ENCODE assay signal across 38 mouse cellular contexts in genomic region chr16:48867690-48868089, GRCm38 (mm10). TPM values are rescaled to one million over a fixed set of nuclear protein-coding genes. Genes with fewer than 3 reads are reported as not detected.
"Had no signal": no experiment of that assay in that cellular context is flagged by ENCODE, and none has a peak within 500 bp of the region (broad histone marks: within the 10 kb centered on the region; RNA-seq: fewer than 3 reads in every experiment).

No protein-coding gene starts in this region.

- H3K4me1 ChIP-seq: heart, embryonic 13.5 days; heart, embryonic 15.5 days; hindbrain, embryonic 10.5 days; hindbrain, embryonic 12.5 days; intestine, embryonic 15.5 days; limb, embryonic 10.5 days; limb, embryonic 12.5 days had no signal

- H3K4me3 ChIP-seq: gastrocnemius, adult 2 months; heart, adult 2 months; heart, embryonic 13.5 days; heart, embryonic 15.5 days; hindbrain, embryonic 10.5 days; hindbrain, embryonic 12.5 days; intestine, embryonic 15.5 days; layer of hippocampus, adult 2 months; limb, embryonic 10.5 days; limb, embryonic 12.5 days had no signal

- H3K4me2 ChIP-seq: heart, embryonic 11.5 days; heart, embryonic 13.5 days; heart, embryonic 15.5 days; hindbrain, embryonic 12.5 days; hindbrain, embryonic 14.5 days; intestine, embryonic 15.5 days; limb, embryonic 12.5 days had no signal

- ATAC-seq: forebrain, embryonic 16.5 days; hindbrain, embryonic 16.5 days; inflammation-experienced regulatory T-cells, adult 6 months; intestine, embryonic 15.5 days; intestine, postnatal 0 days had no signal

- H3K27me3 ChIP-seq: heart, embryonic 13.5 days; heart, embryonic 15.5 days; hindbrain, embryonic 12.5 days; intestine, embryonic 15.5 days; limb, embryonic 12.5 days had no signal

- H3K27ac ChIP-seq: gastrocnemius, adult 2 months; heart, adult 2 months; heart, embryonic 13.5 days; heart, embryonic 15.5 days; hindbrain, embryonic 10.5 days; hindbrain, embryonic 12.5 days; hindbrain, embryonic 14.5 days; intestine, embryonic 15.5 days; layer of hippocampus, adult 2 months; limb, embryonic 10.5 days; limb, embryonic 12.5 days had no signal

- H3K9me3 ChIP-seq: heart, embryonic 13.5 days; heart, embryonic 15.5 days; hindbrain, embryonic 10.5 days; hindbrain, embryonic 12.5 days; intestine, embryonic 15.5 days; limb, embryonic 10.5 days; limb, embryonic 12.5 days had no signal

- H3K36me3 ChIP-seq: heart, embryonic 13.5 days; heart, embryonic 15.5 days; hindbrain, embryonic 10.5 days; hindbrain, embryonic 12.5 days; intestine, embryonic 15.5 days; limb, embryonic 10.5 days; limb, embryonic 12.5 days had no signal

- H3K9ac ChIP-seq: heart, embryonic 13.5 days; heart, embryonic 15.5 days; hindbrain, embryonic 12.5 days; hindbrain, embryonic 14.5 days; intestine, embryonic 15.5 days; limb, embryonic 12.5 days had no signal

- DNase-seq: gastrocnemius, adult 2 months; gastrocnemius, postnatal 10 days; gastrocnemius, postnatal 25 days; heart, adult 11 months; heart, adult 2 months; heart, postnatal 14 days; heart, postnatal 4 days; kidney, adult 18-20 months; kidney, adult 8-10 months; kidney, postnatal 10 days; kidney, postnatal 25 days; kidney, postnatal 4 days; layer of hippocampus, postnatal 36 days had no signal

RNA-seq across cellular contexts. Expression of gene Retnlg, which starts 4.7 kb away (rescaled TPM):
- total RNA-seq: gastrocnemius, postnatal 25 days; layer of hippocampus, adult 2 months; layer of hippocampus, postnatal 10 days; layer of hippocampus, postnatal 36 days; left cerebral cortex, adult 18-20 months; left cerebral cortex, adult 8-10 months; left cerebral cortex, postnatal 10 days; left cerebral cortex, postnatal 25 days had no signal
- polyA plus RNA-seq: forebrain, embryonic 16.5 days; heart, embryonic 11.5 days; heart, embryonic 13.5 days; hindbrain, embryonic 10.5 days; inflammation-experienced regulatory T-cells, adult 6 months; kidney, embryonic 14.5 days; limb, embryonic 10.5 days; limb, embryonic 12.5 days had no signal

RNA-seq across cellular contexts. Expression of gene Retnla, which starts 25.3 kb away (rescaled TPM):
- total RNA-seq: gastrocnemius, postnatal 4 days; heart, postnatal 4 days; layer of hippocampus, adult 2 months; layer of hippocampus, postnatal 10 days; layer of hippocampus, postnatal 36 days; left cerebral cortex, adult 18-20 months; left cerebral cortex, adult 8-10 months; left cerebral cortex, postnatal 10 days; left cerebral cortex, postnatal 25 days had no signal
- polyA plus RNA-seq: forebrain, embryonic 16.5 days; frontal cortex, adult 2 months; heart, embryonic 11.5 days; heart, embryonic 13.5 days; hindbrain, embryonic 10.5 days; hindbrain, embryonic 12.5 days; hindbrain, embryonic 14.5 days; hindbrain, embryonic 16.5 days; inflammation-experienced regulatory T-cells, adult 6 months; intestine, embryonic 15.5 days; intestine, postnatal 0 days; kidney, embryonic 14.5 days; limb, embryonic 10.5 days; limb, embryonic 12.5 days; limb, embryonic 14.5 days had no signal

RNA-seq across cellular contexts. Expression of gene Retnlb, which starts 51.0 kb away (rescaled TPM):
- total RNA-seq: gastrocnemius, adult 2 months; gastrocnemius, postnatal 10 days; gastrocnemius, postnatal 25 days; gastrocnemius, postnatal 4 days; heart, adult 2 months; heart, postnatal 14 days; heart, postnatal 4 days; layer of hippocampus, adult 2 months; layer of hippocampus, postnatal 10 days; layer of hippocampus, postnatal 36 days; left cerebral cortex, adult 18-20 months; left cerebral cortex, adult 8-10 months; left cerebral cortex, postnatal 10 days; left cerebral cortex, postnatal 25 days had no signal
- polyA plus RNA-seq: forebrain, embryonic 16.5 days; frontal cortex, adult 2 months; heart, adult 2 months; heart, embryonic 11.5 days; heart, embryonic 13.5 days; heart, embryonic 15.5 days; heart, postnatal 0 days; hindbrain, embryonic 10.5 days; hindbrain, embryonic 12.5 days; hindbrain, embryonic 14.5 days; hindbrain, embryonic 16.5 days; inflammation-experienced regulatory T-cells, adult 6 months; intestine, embryonic 15.5 days; kidney, embryonic 14.5 days; kidney, embryonic 16.5 days; limb, embryonic 10.5 days; limb, embryonic 12.5 days; limb, embryonic 14.5 days had no signal
